Mouse (Mus musculus): Measurements from ENCODE around the gene Tgif1. TPM values are rescaled to one million over a fixed set of nuclear protein-coding genes. Genes with fewer than 3 reads are reported as not detected.

Tgif1 gene
- polyA plus RNA-seq, 1 experiment = 79.5 TPM

DNA sequence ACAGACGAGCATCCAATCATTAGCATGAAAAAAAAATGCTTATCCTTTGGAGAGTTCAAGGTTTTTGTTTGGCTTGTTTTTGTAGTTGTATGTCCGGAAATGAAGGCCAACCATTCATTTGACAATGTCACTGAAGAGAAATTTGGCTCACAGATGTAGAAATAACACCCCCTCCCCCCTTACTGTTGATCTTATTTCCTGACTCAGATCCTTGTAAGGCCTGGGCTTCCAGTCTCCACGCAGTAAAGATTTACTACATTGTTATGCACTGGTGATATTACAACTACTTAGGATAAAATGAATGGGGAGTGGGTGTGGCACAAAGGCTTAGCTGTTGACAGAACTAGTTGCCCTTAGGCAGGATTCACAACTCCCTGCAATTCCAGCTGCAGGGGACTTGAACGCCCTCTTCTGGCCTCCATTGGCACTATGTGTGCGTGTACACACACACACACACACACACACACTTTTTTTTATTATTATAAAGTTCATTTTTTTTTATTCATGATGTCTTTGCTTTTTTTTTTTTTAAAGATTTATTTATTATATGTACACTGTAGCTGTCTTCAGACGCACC, 13.3 kb upstream of the Tgif1 start:
- no peak for DNase-seq (ENCODE audit: low spot score)

DNA sequence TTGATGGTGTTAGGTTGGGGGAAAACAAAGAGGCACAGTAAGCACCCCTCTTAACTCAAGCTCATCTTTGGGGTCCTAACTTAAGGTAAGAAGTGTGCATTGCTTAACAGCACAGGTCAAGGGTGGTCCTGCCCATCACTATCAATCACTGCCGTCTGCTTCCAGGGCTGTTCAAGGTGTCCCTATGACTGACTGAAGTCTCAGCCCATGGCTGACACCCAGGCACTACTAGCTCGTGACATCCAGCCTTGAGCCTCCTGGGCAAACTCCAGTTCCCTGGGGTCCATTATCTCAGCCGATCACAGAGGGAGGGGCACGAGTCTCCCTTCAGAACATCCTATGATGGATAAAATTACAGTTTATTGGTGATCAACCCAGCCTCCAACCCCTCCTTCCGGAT, 12.7 kb upstream of the Tgif1 start:
- no peak for DNase-seq (ENCODE audit: low spot score)

DNA sequence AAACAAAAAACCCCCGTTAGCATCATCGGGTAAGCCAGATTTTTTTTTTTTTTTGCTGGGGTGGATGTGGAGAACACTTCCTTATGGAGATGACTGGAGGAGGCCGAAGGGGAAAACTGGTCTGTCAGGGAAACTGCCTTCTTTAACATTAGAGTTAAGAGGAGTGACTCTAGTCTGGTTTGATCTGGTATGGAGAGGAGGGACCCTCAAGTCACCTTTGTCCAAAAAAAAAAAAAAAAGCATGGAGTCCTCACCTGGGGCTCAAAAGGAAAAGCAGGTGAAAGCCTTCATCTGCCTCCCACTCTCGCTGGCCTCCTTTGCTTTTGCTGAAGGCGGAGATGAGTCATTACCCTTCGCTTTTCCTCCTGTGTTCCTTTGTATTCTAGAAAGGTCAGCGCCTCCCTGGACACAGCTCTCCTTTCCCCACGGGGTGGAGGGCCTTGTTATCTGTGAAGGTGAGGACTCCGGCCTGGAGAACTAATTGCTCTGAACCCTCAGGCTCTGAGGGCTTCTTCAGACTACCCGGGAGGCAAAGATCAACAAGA, 11.8 kb upstream of the Tgif1 start:
- DNase-seq (ENCODE audit: low spot score) = no peak

DNA sequence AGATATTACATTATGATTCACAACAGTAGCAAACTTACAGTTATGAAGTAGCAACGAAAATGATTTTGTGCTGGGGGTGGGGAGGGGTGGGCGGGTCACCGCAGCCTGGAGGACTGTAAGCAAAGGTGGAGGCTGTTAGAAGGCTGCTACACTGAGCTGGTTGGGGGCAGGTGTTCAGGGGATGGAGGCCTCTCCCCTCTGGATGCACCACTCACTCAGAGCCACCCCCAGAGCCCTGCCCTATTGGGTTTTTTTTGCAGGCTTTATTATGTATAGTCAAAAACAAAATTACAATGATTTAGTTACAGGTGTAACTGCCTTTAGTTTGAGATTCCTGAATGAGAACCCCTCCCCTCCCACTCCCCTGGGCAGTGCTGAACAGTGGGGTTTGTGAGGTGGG, 11.3 kb upstream of the Tgif1 start:
- no peak for DNase-seq (ENCODE audit: low spot score)

DNA sequence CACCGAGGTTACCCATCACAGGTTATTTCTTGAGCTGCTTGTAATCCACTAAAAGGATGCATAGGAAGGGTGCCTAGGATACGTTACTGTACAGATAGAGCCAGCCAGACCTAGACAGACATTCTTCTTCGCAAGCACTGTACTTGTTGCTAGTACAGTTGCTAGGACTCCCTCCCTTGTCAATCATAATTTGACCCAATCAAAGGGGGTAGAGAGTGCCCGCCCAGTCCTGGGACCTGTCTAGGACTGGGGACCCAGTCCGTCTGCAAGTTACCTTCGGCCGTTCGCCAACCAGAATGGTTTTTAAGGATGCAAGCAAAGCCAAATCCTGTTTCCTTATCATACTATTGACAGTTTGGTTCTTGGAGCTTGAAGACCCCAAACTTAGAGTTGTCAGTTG, 10.8 kb upstream of the Tgif1 start:
- no peak for DNase-seq (ENCODE audit: low spot score)

DNA sequence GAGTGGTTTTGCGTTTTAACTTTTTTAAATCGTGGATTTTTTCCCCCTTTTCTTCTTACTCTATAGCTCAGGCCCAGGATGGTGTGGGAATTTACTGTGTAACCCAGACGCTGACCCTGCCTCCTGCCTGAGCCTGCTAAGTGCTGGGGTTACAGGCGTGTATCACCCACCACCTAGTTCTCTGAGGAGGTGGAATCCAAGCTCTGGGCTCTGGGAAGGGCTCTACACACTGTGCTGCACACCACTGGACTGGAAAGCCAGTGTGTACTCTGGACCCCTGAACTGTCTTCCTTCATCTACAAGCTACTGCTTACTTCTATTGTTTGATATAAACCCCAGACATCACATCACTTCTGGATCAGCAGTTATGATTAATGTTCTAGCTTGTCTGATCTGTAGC, 5.5 kb upstream of the Tgif1 start:
- no peak for DNase-seq (ENCODE audit: low spot score)

DNA sequence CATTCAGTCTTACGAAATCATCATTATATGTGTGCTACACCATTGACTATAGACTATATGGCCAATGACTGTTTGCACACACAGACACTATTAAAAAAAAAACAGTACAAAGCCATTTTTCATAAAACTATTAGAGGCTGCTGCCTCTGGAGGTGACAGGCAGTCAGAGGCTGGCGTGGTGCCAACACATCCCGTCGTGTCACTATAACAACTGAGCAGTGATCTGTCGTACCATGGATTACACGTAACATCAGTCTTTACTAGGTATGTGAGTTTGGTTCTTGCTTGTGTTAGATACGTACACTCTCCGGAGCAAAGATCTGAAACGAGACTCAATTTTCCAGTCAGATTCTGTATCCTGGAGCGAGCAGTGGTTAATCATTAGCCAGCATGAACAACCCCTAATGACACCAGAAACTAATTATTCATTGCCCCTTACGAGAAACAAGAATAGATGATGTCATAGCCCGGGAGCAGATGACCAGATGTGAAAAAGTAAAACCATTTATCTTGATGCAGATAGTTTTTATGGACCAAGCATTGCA, 3.6 kb upstream of the Tgif1 start:
- no peak for DNase-seq (ENCODE audit: low spot score)

DNA sequence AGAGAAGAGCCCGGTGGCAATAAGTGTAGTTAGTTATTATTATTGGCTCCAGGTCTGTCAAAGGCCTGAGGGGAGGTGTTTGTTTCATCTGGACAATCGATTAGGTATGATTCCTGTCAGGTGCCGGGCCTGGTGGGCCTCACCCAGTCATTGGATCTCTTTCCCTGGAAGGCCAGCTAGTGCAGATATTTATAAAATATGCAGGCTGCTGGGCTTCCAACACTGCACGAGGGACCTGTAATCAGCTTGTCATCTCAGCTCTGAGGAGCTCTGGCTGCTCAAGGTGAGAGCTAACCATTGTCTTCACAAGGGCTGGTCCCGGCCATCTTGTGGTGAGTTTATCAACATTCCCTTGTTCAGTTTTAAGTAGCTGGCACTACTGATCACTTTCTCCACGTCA, 675 bp upstream of the Tgif1 start:
- DNase-seq (ENCODE audit: low spot score) = no peak

DNA sequence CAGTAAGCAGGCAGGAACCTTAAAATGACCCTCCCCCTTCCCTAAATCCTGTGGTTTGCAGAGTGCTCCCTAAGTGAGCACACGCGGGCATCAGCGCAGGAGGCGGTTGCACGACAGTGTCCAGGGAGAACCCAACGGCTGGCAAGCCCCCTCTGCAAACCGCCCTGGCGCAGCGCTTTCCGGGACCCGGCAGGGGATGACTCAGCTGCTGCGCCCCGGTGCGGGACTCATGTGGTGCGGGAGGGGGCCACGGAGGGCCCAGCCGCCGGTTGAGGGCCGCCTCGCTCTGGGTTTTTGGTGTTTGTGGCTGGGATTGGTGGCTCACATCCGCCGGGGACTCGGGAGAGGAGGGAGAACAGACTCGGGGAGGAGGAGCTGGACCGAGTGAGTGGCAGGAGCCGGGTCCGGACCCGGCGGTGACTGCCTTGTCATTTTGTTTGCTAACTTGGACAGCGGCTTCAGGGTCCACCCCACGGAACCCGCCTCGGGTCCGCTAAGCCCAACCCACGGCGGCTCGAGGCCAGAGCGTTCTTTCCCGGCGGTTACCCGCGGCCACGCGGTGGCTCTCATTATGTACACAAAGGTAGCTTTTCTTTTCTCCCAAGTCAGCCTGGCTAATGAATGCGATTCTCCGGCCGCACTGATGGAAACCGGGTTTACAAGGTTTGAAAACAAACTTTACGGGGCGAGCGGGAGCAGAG, 510 bp downstream of the Tgif1 start:
- DNase-seq (ENCODE audit: low spot score) = peak; percentile 81

DNA sequence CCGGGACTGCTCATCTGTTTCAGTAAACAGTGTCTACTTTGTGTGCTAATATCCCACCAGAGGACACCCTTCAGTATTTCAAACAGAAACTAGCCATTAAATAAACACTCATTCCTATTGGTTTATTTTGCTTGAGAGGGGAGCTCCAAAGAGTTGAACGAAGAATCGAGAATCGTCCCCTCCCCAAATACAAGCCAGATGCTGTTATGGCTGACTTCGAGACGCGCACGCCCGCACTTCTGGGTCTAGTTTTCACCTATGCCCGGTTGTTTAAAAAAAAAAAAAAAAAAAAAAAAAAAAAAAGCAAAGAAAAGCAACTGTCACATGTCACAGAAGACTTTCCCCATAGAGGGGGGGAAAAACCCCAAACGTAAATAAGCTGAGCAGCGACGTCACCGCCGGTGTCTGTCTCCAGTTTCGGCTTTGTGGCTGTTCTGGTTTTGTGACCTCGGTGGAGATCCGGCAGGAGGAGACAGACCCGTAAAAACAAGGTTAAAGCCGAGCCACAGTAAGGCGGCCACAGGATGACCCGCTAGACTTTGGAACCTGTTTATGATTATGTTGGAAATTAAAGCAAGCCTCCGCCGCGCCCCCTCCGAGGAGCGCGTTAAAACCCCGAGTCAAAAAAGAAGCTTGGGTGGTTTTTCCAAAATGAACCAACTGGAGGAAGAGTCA, 1.2 kb downstream of the Tgif1 start:
- DNase-seq (ENCODE audit: low spot score) = peak; percentile 53

DNA sequence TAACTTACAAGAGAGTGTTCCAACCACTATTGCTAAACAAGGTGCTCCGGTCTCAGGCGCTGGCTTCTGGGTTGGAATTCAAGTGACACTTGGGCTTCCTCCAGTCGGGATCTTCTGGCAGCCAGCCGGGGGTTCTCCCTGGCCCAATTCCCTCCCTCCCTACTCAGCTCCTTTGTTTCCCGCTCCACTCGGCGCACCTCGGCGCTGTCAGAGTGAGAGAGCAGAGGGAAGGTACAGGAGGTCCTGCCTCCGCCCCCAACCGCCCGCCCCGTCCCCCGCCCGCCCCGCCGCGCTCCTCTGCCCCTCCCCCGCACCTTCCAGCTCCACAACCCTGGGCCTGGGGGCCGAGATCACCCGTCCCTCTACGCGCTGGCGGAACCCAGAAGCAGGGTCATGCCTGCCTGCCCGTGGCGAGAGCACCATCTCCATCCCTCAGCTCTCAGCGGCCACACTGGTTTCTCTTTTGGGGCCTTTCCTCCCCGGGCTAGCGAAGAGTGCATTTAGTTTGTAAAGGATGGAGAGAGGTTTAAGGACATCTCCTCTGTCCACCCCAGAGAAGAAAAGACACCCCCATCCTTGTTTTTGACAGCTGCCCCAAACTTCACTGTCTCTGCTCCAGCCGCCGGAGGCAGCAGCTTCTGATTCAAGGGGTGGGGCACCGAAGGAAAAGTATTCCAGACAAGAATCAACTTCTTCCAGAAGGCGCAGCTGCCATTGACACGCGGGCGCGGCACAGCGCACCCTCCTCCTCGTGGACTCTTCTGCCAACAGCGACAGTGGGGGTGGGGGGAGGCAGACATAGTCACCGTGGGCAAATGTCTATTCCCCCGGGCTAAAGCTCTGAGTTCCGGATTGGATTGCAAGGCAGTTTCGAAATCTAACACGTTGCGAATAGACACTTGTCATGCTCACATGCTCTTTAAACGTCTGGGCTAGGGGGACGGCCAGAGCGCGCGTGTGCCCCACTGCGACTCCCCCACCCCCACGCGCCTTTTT, 2.1 kb downstream of the Tgif1 start:
- DNase-seq (ENCODE audit: low spot score) = peak; percentile 86

DNA sequence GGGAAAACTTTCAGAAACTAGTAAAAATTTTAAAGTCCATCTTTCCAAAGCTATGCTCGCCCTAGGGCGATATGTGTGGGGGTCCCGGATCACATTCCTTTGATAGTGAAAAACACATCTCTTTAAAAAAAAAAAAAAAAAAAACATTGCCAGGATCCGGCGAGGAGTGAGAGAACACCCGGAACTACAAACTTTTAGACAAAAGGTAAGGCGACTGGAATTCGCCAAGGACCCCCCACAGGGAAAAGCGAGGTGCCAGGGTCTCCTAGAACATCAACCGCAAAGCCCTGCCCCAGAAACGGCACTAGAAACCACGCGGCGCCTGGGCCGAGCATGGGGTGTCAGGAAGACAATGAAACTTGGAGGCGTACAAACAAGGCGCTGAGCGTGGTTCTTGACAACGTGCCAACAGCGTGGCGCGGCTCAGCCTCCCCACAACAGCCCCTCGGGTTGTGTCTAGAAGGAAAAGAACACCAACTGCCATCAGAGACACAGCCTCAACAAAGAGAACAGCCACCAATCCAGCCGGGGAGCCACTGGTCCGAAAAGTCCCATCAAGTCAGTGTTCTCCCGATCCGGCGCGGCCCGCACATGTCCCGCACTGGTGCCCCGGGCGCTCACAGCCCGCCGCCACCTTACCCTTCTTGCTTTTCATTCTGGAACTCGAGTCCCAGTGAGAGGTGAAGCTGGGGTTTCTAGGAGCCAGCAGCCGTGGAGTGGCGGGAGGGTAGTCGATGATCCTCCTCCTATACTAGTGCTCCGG, 2.9 kb downstream of the Tgif1 start:
- peak; percentile 72 for DNase-seq (ENCODE audit: low spot score)

DNA sequence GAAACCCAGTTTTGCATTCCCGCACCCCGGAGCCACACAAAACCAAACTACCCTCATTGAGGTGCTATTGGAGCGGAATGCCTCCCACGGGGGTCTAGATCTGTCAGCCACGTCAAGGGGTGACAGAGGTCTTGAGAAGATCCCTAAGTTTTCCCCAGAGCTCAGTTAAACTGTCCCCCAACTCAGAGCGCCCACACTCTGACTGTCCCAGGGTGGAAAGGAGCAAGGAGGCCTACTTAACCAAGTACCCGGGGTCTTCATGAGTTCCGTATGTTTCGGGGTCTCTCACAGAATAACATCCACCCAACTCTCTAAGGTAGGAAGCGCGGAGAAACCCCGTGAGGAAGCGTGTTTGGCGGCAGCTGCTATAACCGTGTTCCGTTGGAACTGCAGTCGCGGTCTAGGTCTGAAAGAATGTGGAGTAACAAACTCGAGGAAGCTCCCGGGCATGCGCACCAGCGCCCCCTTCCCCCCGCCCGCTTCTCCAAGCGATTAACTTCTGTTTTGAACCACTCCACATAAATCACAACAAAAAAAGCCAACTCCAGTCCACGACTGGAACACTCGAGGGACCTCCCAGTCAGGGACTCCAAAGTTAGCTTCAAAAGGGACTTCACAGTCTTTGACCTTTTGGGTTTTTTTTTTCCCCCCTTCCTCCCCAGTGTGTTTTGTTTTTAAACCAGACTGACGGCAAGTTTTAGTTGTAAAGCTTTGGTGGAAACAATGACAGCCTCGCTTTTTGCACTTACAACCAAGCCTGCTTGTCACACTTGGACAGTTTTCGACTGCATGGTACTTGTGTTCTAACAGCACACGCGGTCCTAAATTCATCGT, 3.7 kb downstream of the Tgif1 start:
- peak; percentile 87 for DNase-seq (ENCODE audit: low spot score)

DNA sequence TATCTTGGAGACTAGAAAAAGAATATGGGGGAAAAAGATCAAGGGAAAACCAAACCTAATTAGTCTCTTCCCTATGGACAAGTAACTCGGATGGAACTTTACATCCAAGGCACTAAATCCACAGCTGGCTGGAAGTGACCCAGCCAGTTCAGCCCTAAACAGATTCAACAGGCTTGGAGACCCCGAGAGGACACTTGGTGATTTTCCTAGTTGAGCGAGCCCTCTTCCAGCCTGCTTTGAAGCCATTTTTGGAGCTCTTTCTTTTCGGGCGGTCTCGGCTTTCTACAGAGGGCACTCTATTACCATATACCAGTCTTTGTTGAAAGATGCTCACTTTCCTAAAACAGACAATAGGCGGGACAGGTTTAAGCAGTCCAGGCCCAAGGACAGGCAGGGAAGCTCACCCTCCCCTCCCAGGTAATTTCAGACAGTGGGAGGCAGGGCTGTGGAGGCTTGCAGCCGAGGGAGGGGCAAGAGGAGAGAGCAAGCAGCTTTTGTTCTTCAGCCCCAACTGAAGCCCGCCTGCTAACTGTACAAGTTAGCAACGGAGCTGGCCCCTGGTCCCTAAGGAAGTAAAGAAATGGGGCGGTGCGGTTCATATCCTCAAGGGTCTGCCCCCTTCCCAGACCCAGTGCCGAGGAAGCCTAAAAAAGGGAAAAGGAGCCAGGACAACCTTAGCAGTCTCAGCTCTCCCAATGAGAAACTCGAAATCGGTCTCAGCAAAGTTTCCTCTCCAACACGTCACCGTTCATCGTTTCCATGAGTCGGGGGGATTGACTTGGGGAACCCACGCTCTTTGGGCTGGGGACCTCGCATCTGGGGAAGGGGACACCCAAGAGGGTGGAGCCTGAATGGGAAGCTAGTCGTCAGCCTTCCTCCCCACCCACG, 4.6 kb downstream of the Tgif1 start:
- peak; percentile 60 for DNase-seq (ENCODE audit: low spot score)

DNA sequence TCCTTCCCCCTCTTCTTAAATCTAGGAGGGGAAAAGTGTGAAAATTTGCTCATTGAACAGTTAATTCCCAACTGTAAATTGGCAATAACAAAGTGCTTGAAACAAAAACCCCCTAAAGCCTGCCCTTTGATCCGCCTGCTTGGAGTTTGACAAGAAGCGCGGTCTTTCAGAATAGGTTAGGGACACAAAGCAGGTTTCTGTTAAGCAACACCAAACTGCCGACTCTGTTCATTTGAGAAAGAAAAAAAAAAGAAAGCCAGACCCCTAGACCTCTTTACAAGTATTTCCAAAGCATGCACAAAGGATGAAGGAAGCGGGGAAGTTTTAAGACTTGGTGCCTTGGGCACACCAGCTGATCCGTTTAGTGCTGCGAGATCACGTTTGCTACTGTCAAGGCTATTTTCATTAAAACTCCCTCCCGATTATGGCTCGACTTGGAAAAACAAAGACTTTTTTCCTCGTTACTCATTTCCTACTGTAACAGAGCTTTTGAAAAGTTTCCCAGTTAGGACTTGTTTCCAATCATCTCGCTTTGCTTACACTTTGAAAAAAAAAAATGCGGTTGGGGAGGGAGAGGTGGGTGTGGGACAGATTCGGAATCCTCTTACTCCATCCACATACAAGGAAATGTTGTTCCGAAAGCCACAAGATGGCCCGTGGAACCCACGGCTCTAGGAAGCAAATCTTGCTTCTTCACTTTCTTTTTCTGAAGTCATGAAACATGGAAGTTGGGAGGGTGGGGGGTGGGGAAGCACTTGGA, 5.4 kb downstream of the Tgif1 start:
- DNase-seq (ENCODE audit: low spot score) = no peak

DNA sequence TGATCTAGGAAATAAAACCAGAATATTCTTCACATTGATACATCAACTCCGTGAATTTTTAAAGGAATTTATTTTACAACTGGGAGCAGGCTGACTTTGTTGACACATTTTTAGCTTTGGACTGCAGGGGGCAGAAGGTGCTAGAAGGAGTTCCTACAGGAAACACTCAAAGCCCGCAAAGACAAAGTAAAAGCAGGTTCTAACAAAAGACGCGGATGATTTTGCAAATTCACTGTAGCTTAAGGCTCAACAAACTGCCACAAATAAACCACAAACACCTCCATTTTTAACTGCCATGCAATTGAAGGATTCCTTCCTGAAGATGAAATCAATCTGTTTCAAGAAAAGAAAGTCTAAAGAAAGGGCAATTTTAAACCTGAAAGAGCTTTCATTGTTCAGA, 6.3 kb downstream of the Tgif1 start:
- no peak for DNase-seq (ENCODE audit: low spot score)

DNA sequence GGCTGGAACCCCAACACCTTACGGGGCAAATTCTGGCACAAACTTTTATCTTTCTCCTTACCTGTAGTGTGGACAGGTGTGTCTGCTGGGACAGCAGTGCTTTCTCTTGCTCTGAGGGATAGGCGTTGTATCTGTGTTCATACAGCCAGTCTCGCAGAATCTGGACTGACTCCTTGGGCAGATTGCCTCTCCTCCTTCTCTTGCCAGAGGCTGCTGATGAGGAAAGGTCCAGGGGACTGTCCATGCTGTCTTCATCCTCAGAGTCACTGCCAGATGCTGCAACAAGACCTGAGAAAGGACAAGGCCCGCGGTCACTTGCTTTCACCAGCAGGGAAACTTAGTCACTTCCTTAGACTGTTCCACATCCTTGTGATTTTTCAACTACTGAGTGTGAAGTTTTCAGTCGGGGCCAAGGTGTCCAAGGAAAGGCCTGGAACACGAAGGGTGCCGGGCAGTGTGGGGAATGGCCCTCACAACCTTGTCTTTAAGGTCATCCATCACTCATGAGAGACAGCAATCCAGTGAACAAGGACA, 7.2 kb downstream of the Tgif1 start:
- no peak for DNase-seq (ENCODE audit: low spot score)

DNA sequence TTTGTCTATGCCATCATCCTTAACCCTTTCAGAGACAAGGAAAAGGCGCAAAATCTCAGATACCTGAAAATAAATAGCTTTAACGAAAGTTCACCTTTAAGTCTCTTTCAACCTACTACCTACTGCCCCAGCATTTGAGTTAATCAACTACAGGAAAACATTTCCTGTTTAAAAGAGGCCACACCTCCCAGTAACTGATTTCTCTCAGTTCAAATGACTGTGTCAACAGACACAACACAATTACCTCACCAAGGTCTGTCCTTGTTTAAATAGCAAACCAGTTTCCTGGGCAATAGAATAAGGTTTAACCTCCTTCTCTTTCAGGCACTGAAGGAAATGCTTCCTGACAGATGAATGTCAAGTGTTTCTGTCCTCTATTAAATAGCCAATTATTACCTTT, 7.8 kb downstream of the Tgif1 start:
- DNase-seq (ENCODE audit: low spot score) = no peak
